Mouse (Mus musculus) embryonic facial prominence, embryonic 10.5 days (tissue): ENCODE results near the gene Arhgap24. TPM values are rescaled to one million over a fixed set of nuclear protein-coding genes. Genes with fewer than 3 reads are reported as not detected.

ENCODE experiments used
- DNase-seq: peaks from one replicate; pipeline ENCODE4 v3.0.0-alpha.2; 2017; ENCODE audit warnings: low spot score
- H3K27ac ChIP-seq: fragments of 300-500 bp; sonication (generic); replicated peaks from 2 replicates; pipeline ENCODE4 v1.5.1; 2016; ENCODE audit warnings: mild to moderate bottlenecking
- H3K27me3 ChIP-seq: fragments of 300-500 bp; sonication (generic); replicated peaks from 2 replicates; pipeline ENCODE4 v1.6.1; 2016; ENCODE audit warnings: low read depth, mild to moderate bottlenecking; ENCODE audit not compliant: poor library complexity, severe bottlenecking
- H3K36me3 ChIP-seq: fragments of 300-500 bp; sonication (generic); replicated peaks from 2 replicates; pipeline ENCODE4 v1.6.1; 2016; ENCODE audit warnings: mild to moderate bottlenecking, moderate library complexity
- H3K4me1 ChIP-seq: fragments of 300-500 bp; sonication (generic); 2 replicates; pipeline ENCODE4 v1.6.1; 2016
- H3K4me3 ChIP-seq: fragments of 300-500 bp; sonication (generic); 2 replicates; pipeline ENCODE4 v1.5.1; 2016; ENCODE audit warnings: mild to moderate bottlenecking, moderate library complexity
- H3K9me3 ChIP-seq: fragments of 300-500 bp; sonication (generic); 2 replicates; pipeline ENCODE4 v1.6.1; 2016; ENCODE audit warnings: mild to moderate bottlenecking
- WGBS: fragments of 180-500 bp; shearing (Covaris S2); methylation state at CpG from one replicate; pipeline ENCODE4 v1.1.7; 2016; 5-methylcytosine and 5-hydroxymethylcytosine counted together
- polyA plus RNA-seq: library from polyadenylated mRNA; unstranded; fragments of >200 nt; fragmentation: Nextera tagmentation; extraction: Ambion mirVana; gene quantifications from 2 replicates; pipeline ENCODE4 v1.2.1, GENCODE M21; 2016

Gene Arhgap24
- polyA plus RNA-seq, 1 experiment from 2014 or later, result 8.4 TPM

- no peak overlapping the region for H3K4me3 ChIP-seq
- H3K27ac ChIP-seq, result no peak overlapping the region
- H3K4me1 ChIP-seq, result peaks cover 14% of the 10 kb centered on the region
- no peaks in the 10 kb centered on the region for H3K36me3 ChIP-seq
- no peaks in the 10 kb centered on the region for H3K27me3 ChIP-seq
- H3K9me3 ChIP-seq, result no peaks in the 10 kb centered on the region
- no peak for DNase-seq
- 82% methylated on average over 1 of the region's 1 CpGs for WGBS
Observed at GRCm38 (mm10) chr5:102552533-102552932, 71.3 kb downstream of the Arhgap24 start.

DNA sequence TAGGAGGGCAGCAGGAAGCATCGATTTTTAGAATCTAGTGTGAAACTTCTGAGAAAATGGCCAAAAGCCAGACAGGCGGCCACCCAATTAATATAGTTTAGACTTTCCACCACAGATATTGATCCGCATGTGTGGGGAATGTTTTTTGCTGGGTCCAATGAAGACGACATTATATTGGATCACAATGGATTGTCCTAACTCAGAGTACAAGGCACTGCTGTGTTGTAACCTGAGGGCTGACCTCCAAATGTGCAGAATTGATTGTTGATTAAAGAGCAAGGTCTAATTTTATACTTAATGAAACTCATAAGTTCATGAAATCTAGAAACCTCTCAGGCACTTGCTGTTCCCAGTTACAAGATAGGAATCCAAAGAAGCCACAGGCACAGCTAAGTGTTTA lies 74.8 kb downstream of the Arhgap24 start:
- no peak for DNase-seq
- no peak overlapping the region for H3K27ac ChIP-seq
- 86% methylated on average over 4 of the region's 4 CpGs for WGBS
- peaks cover 5% of the 10 kb centered on the region for H3K4me1 ChIP-seq
- H3K36me3 ChIP-seq, result no peaks in the 10 kb centered on the region
- H3K27me3 ChIP-seq, result no peaks in the 10 kb centered on the region
- no peak overlapping the region for H3K4me3 ChIP-seq
- no peaks in the 10 kb centered on the region for H3K9me3 ChIP-seq

DNA sequence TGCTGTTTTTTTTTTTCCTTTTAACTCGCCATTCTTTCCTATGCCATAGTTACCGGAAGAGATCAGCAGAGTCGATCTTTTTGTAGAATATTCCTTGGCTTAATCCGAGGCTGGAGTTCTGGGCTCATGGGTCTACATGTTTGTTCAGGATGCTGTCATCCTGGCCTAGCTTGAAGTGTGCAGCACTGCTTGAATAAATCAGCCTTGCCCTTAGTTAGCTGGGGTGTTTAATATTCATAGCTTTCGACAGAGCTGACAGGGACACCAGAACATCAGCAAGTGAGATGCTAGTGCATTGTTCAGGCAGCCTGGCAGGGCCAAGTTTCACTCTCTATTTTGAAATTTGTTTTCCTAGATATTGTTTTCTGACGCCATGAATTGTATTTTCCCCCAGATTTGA lies 79.1 kb downstream of the Arhgap24 start:
- no peak for DNase-seq
- 82% methylated on average over 6 of the region's 6 CpGs for WGBS
- no peaks in the 10 kb centered on the region for H3K9me3 ChIP-seq
- no peaks in the 10 kb centered on the region for H3K4me1 ChIP-seq
- no peaks in the 10 kb centered on the region for H3K36me3 ChIP-seq
- no peaks in the 10 kb centered on the region for H3K27me3 ChIP-seq
- no peak overlapping the region for H3K27ac ChIP-seq
- no peak overlapping the region for H3K4me3 ChIP-seq

GRCm38 (mm10) chr5:102563971-102564370 lies 82.8 kb downstream of the Arhgap24 start:
- Histone ChIP-seq H3K9me3 (no peaks in the 10 kb centered on the region), H3K4me3 (no peak overlapping the region), H3K27me3 (no peaks in the 10 kb centered on the region), H3K36me3 (no peaks in the 10 kb centered on the region), H3K27ac (no peak overlapping the region), H3K4me1 (peaks cover 3% of the 10 kb centered on the region; the same call in 1 of the 2 replicates)
- 73% methylated on average over 4 of the region's 4 CpGs for WGBS
- DNase-seq, result no peak

- no peak overlapping the region for H3K4me3 ChIP-seq
- no peak for DNase-seq
- H3K9me3 ChIP-seq, result no peaks in the 10 kb centered on the region
- WGBS, result 69% methylated on average over 5 of the region's 5 CpGs
- H3K36me3 ChIP-seq, result no peaks in the 10 kb centered on the region
- H3K27ac ChIP-seq, result no peak overlapping the region
- peaks cover 3% of the 10 kb centered on the region; the same call in 1 of the 2 replicates for H3K4me1 ChIP-seq
- no peaks in the 10 kb centered on the region for H3K27me3 ChIP-seq
Observed at GRCm38 (mm10) chr5:102568764-102569163, 87.6 kb downstream of the Arhgap24 start.

DNA sequence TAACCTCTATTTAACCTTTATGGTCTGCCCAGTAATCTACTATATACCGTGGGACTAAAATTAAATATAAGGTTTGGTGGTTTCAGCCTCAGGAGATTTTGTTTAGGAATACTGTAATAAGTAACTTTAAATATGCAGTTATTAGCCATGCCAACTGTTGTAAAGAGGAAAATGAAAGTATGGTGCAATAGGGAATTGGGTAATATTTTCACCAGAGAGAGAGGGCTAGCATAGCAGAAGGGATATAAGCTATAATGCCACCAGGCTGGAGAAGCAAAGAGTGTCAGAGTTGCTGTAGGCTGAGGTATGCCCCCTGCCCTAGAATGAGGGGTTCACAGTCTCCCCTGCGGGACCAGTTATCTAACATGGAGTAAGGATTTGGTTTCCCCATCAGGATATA lies 90.3 kb downstream of the Arhgap24 start:
- 0 out of 2 replicates have a peak, but pooled peaks cover 2% of the 10 kb centered on the region for H3K9me3 ChIP-seq
- H3K27ac ChIP-seq, result no peak overlapping the region
- no peaks in the 10 kb centered on the region for H3K36me3 ChIP-seq
- H3K4me3 ChIP-seq, result no peak overlapping the region
- DNase-seq, result no peak
- 91% methylated on average over 2 of the region's 2 CpGs for WGBS
- H3K27me3 ChIP-seq, result no peaks in the 10 kb centered on the region
- peaks cover 3% of the 10 kb centered on the region; the same call in 1 of the 2 replicates for H3K4me1 ChIP-seq

DNA sequence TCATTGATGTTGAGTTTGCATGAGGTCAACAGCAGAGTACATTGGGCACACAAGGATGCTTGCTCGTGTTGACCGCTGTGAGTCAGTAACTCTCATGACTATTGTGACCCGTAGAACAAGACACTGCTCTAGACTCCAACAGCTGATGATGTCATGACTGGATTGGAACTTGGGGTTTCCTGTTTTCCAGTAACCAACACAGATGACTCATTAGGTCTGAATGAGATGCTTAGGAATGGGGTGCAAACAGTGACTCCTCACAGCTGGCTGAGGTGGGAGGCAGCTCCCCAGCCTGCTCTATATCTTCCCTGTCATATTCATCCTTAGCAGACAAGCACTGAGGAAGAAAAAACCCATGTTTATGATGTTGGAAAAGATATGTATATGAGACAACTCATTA lies 95.6 kb downstream of the Arhgap24 start:
- Histone ChIP-seq H3K36me3 (no peaks in the 10 kb centered on the region), H3K27me3 (no peaks in the 10 kb centered on the region), H3K27ac (no peak overlapping the region), H3K4me1 (peaks cover 9% of the 10 kb centered on the region; the same call in 1 of the 2 replicates), H3K9me3 (0 out of 2 replicates have a peak, but pooled peaks cover 2% of the 10 kb centered on the region), H3K4me3 (no peak overlapping the region)
- DNase-seq, result no peak
- WGBS, result 97% methylated on average over 3 of the region's 3 CpGs

DNA sequence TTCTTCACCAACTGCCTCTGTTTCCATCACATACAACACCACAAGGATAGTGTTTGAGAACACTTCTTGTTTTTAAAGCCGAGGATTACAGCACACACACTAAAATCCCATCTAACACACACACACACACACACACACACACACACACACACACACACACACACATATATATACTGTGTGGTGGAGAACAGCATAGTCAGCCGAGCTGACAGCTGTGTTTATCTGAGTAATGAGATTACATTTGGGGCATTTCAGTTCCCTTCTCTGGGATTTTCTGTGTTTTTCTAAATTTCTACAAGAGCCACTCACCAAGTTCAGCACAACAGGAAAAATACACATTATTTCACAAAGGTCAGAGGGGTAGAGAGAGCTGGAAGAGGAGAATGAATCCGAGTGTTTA lies 96.5 kb downstream of the Arhgap24 start:
- Histone ChIP-seq H3K27me3 (no peaks in the 10 kb centered on the region), H3K27ac (no peak overlapping the region), H3K9me3 (0 out of 2 replicates have a peak, but pooled peaks cover 2% of the 10 kb centered on the region), H3K4me3 (no peak overlapping the region), H3K36me3 (no peaks in the 10 kb centered on the region), H3K4me1 (peaks cover 11% of the 10 kb centered on the region; the same call in 1 of the 2 replicates)
- DNase-seq, result no peak
- WGBS, result 59% methylated on average over 3 of the region's 3 CpGs

DNA sequence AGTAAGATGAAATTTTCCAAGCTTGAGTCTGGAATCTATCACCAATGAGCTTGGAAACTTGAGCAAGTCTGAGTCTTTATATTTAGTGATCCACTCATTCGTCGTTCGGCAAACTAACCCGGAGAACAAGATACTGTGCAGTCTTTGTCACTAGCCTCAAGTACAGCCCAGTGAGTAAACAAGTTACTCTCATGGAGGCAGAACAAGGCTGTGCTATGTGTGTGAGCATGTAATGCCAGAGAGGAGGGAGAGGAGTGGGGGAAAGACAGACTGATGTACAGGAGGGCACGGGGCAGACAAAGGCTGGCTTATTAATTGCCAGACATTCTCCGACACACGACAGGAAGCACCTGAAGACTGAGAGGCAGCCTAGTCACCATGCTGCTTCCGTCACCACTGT lies 97.2 kb downstream of the Arhgap24 start:
- 0 out of 2 replicates have a peak overlapping the region, but pooled peaks have one; percentile 7 for H3K27ac ChIP-seq
- 0 out of 2 replicates have a peak, but pooled peaks cover 2% of the 10 kb centered on the region for H3K9me3 ChIP-seq
- no peaks in the 10 kb centered on the region for H3K36me3 ChIP-seq
- no peaks in the 10 kb centered on the region for H3K27me3 ChIP-seq
- WGBS, result 69% methylated on average over 8 of the region's 8 CpGs
- no peak for DNase-seq
- H3K4me1 ChIP-seq, result peaks cover 15% of the 10 kb centered on the region; the same call in 1 of the 2 replicates
- no peak overlapping the region for H3K4me3 ChIP-seq

DNA sequence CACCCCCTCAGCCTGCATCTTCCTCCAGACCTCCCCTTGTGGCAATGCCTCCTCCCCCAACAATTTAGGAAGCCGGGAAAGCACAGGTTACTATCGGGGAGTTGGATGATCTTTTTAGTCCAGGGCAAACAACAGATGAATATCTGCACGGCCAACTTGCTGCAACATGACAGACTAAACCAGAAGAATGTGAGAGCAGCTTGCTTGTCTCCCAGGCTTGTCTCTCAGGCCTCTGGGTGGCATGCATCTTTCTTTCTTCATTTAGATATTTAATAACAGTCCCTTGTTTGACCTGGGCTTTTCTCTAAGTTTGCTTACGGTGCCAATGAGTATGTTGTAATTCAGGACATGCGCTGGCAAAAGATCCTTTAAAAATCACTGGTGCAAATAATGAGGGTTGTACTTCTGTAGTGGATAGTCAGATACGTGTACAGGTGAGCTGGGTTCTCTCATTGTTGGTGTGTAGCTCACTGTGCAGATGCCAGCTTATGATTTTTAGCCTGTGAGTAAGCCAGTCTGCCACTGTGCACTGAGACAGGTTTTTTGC lies 101.7 kb downstream of the Arhgap24 start:
- DNase-seq, result no peak
- H3K4me3 ChIP-seq, result no peak overlapping the region
- H3K9me3 ChIP-seq, result 0 out of 2 replicates have a peak, but pooled peaks cover 6% of the 10 kb centered on the region
- 69% methylated on average over 6 of the region's 6 CpGs for WGBS
- H3K27ac ChIP-seq, result no peak overlapping the region; the same call in 1 of the 2 replicates
- H3K4me1 ChIP-seq, result peaks cover 13% of the 10 kb centered on the region; the same call in 1 of the 2 replicates
- H3K36me3 ChIP-seq, result no peaks in the 10 kb centered on the region
- no peaks in the 10 kb centered on the region for H3K27me3 ChIP-seq

- WGBS, result 78% methylated on average over 1 of the region's 1 CpGs
Observed at GRCm38 (mm10) chr5:102591422-102591821, 110.2 kb downstream of the Arhgap24 start.

GRCm38 (mm10) chr5:102593058-102593457 lies 111.9 kb downstream of the Arhgap24 start:
- Histone ChIP-seq H3K4me1 (peaks cover 8% of the 10 kb centered on the region), H3K27ac (no peak overlapping the region), H3K36me3 (no peaks in the 10 kb centered on the region), H3K9me3 (no peaks in the 10 kb centered on the region), H3K27me3 (no peaks in the 10 kb centered on the region), H3K4me3 (no peak overlapping the region)
- DNase-seq, result no peak
- 63% methylated on average over 2 of the region's 2 CpGs for WGBS

More at GRCm38 (mm10) chr5:102591422-102591821, 110.2 kb downstream of the Arhgap24 start:
- Histone ChIP-seq H3K36me3 (no peaks in the 10 kb centered on the region), H3K4me3 (no peak overlapping the region), H3K4me1 (peaks cover 8% of the 10 kb centered on the region), H3K9me3 (0 out of 2 replicates have a peak, but pooled peaks cover 1% of the 10 kb centered on the region), H3K27ac (no peak overlapping the region), H3K27me3 (no peaks in the 10 kb centered on the region)
- DNase-seq, result no peak

DNA sequence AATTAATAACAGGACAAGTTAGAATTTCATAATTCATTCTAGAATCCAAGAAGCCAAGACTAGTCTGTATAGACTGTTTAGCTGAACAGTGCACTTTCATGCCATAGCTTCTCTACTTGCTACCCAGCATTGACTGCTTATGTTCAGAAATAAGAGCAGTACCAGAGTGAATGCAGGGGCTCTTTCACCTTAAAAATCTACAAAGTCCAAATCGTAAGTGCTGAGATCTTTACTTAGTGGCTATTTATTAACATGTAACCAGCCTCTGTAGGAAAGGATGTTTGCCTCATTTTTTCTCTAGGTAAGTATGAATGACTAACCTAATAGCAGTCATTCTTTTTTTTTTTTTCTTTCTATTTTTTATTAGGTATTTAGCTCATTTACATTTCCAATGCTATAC lies 117.9 kb downstream of the Arhgap24 start:
- H3K9me3 ChIP-seq, result no peaks in the 10 kb centered on the region
- H3K27me3 ChIP-seq, result no peaks in the 10 kb centered on the region
- H3K36me3 ChIP-seq, result no peaks in the 10 kb centered on the region
- no peak for DNase-seq
- 96% methylated on average over 1 of the region's 1 CpGs for WGBS
- H3K4me1 ChIP-seq, result no peaks in the 10 kb centered on the region
- H3K4me3 ChIP-seq, result no peak overlapping the region
- H3K27ac ChIP-seq, result no peak overlapping the region
